Comparison of ENCODE assay signal across 7 mouse cellular contexts in genomic region chr3:122291828-122292227, GRCm38 (mm10). TPM values are rescaled to one million over a fixed set of nuclear protein-coding genes. Genes with fewer than 3 reads are reported as not detected.
DNase-seq lines count a peak whose midpoint lies in the region; ATAC-seq lines count a peak whose summit lies in the region.

No protein-coding gene starts in this region.

- H3K36me3 ChIP-seq in embryonic facial prominence, embryonic 15.5 days: no peaks in the 10 kb centered on the region
- no peaks in the 10 kb centered on the region for H3K36me3 ChIP-seq in hindbrain, embryonic 15.5 days
- H3K36me3 ChIP-seq in macrophage (ENCODE audit: inconsistent target): no peaks in the 10 kb centered on the region

- ATAC-seq in embryonic facial prominence, embryonic 15.5 days (ENCODE audit: insufficient number of reproducible peaks, low FRiP score, low TSS enrichment, low read depth): no peak
- ATAC-seq in hindbrain, embryonic 15.5 days (ENCODE audit: low FRiP score, low read depth): no peak
- ATAC-seq in erythroid progenitor cell, adult 5-6 weeks (replicated peaks; ENCODE audit: low FRiP score, poor library complexity, severe bottlenecking): no peak
- no peak for ATAC-seq in megakaryocyte progenitor cell, adult 5-6 weeks (replicated peaks; ENCODE audit: poor library complexity)

- no peaks in the 10 kb centered on the region for H3K27me3 ChIP-seq in embryonic facial prominence, embryonic 15.5 days
- H3K27me3 ChIP-seq in hindbrain, embryonic 15.5 days: no peaks in the 10 kb centered on the region

- no peaks in the 10 kb centered on the region for H3K79me2 ChIP-seq in macrophage (ENCODE audit: inconsistent target)

- peak overlapping the region; percentile 91 for H3K4me3 ChIP-seq in embryonic facial prominence, embryonic 15.5 days (replicated peaks)
- H3K4me3 ChIP-seq in hindbrain, embryonic 15.5 days: peak overlapping the region; percentile 84
- H3K4me3 ChIP-seq in macrophage (ENCODE audit: inconsistent target): no peak overlapping the region

- no peak overlapping the region for H3K27ac ChIP-seq in embryonic facial prominence, embryonic 15.5 days (replicated peaks)
- H3K27ac ChIP-seq in hindbrain, embryonic 15.5 days (replicated peaks): peak overlapping the region; percentile 99
- peak overlapping the region; percentile 65 for H3K27ac ChIP-seq in macrophage

- H3K9ac ChIP-seq in embryonic facial prominence, embryonic 15.5 days: no peak overlapping the region
- peak overlapping the region; percentile 89; the same call in 1 of the 2 replicates for H3K9ac ChIP-seq in hindbrain, embryonic 15.5 days

- WGBS in embryonic facial prominence, embryonic 15.5 days: 56% methylated on average over 12 of the region's 12 CpGs
- 42% methylated on average over 12 of the region's 12 CpGs for WGBS in hindbrain, embryonic 15.5 days
- 86% methylated on average over 12 of the region's 12 CpGs for WGBS in macrophage (ENCODE audit: missing documents)

- H3K4me1 ChIP-seq in embryonic facial prominence, embryonic 15.5 days: peaks cover 20% of the 10 kb centered on the region
- peaks cover 39% of the 10 kb centered on the region for H3K4me1 ChIP-seq in hindbrain, embryonic 15.5 days (replicated peaks)

- no peaks in the 10 kb centered on the region for H3K9me3 ChIP-seq in embryonic facial prominence, embryonic 15.5 days (replicated peaks)
- H3K9me3 ChIP-seq in hindbrain, embryonic 15.5 days: no peaks in the 10 kb centered on the region

- peak; percentile 82 for DNase-seq in ZHBTc4 (ENCODE audit: low read depth, low spot score)
- DNase-seq in layer of hippocampus, postnatal 36 days: no peak

- H3K4me2 ChIP-seq in embryonic facial prominence, embryonic 15.5 days (replicated peaks): peak overlapping the region; percentile 61
- peak overlapping the region; percentile 84 for H3K4me2 ChIP-seq in hindbrain, embryonic 15.5 days

RNA-seq across cellular contexts. Expression of gene Bcar3, which starts 2.1 kb away (rescaled TPM):
- polyA plus RNA-seq in embryonic facial prominence, embryonic 15.5 days (2015; fragmentation: Nextera tagmentation; extraction: Ambion mirVana): 11.3 and 12.6 TPM in 2 replicates
- polyA plus RNA-seq in hindbrain, embryonic 15.5 days (2015; fragmentation: Nextera tagmentation; extraction: Ambion mirVana): 5.9 and 6.3 TPM in 2 replicates
- total RNA-seq in macrophage (2018; cell fraction: chromatin; rRNA removed): 100 to 1,000 TPM in 2 of 26 experiments, 10 to 100 TPM in 21, 1 to 10 TPM in 3; 4.7 to 142 (median 36.0) TPM
- total RNA-seq in macrophage (2018; cell fraction: cytosol; rRNA removed): 10 to 100 TPM in 13 of 26 experiments, 1 to 10 TPM in 13; 3.0 to 22.1 (median 10.7) TPM
- total RNA-seq in macrophage (2018; cell fraction: nucleus; rRNA removed): 10 to 100 TPM in 21 of 26 experiments, 1 to 10 TPM in 5; 3.0 to 91.9 (median 22.5) TPM
- polyA plus RNA-seq in macrophage (2018): 10.7 to 31.8 TPM (median 14.2 TPM) in 3 replicates
- total RNA-seq in erythroid progenitor cell, adult 5-6 weeks (2015; ENCODE audit: low replicate concordance): 0.72 TPM in 1 of 2 replicates, not detected in the other
- total RNA-seq in erythroid progenitor cell, adult 5-6 weeks (2017; ENCODE audit: low replicate concordance): 2.6 TPM in 1 of 2 replicates, not detected in the other
- total RNA-seq in megakaryocyte progenitor cell, adult 5-6 weeks (2015): 1.0 and 1.6 TPM in 2 replicates
- total RNA-seq in megakaryocyte progenitor cell, adult 5-6 weeks (2017): 1.6 and 5.0 TPM in 2 replicates
- 1 to 10 TPM; 8.0 to 9.1 TPM for total RNA-seq in layer of hippocampus, postnatal 36 days (2021)

RNA-seq across cellular contexts. Expression of gene Dnttip2, which starts 17.6 kb away (rescaled TPM):
- 63.8 and 65.0 TPM in 2 replicates for polyA plus RNA-seq in embryonic facial prominence, embryonic 15.5 days (2015; fragmentation: Nextera tagmentation; extraction: Ambion mirVana)
- 42.2 and 45.2 TPM in 2 replicates for polyA plus RNA-seq in hindbrain, embryonic 15.5 days (2015; fragmentation: Nextera tagmentation; extraction: Ambion mirVana)
- 10 to 100 TPM; 16.9 to 53.6 (median 37.1) TPM for total RNA-seq in macrophage (2018; cell fraction: chromatin; rRNA removed)
- 10 to 100 TPM; 36.9 to 55.2 (median 45.4) TPM for total RNA-seq in macrophage (2018; cell fraction: cytosol; rRNA removed)
- 10 to 100 TPM; 17.4 to 56.9 (median 32.3) TPM for total RNA-seq in macrophage (2018; cell fraction: nucleus; rRNA removed)
- 38.3 to 104 TPM (median 55.9 TPM) in 3 replicates for polyA plus RNA-seq in macrophage (2018)
- 58.7 and 68.3 TPM in 2 replicates for total RNA-seq in erythroid progenitor cell, adult 5-6 weeks (2015; ENCODE audit: low replicate concordance)
- 23.7 and 31.9 TPM in 2 replicates for total RNA-seq in erythroid progenitor cell, adult 5-6 weeks (2017; ENCODE audit: low replicate concordance)
- total RNA-seq in megakaryocyte progenitor cell, adult 5-6 weeks (2015): 148 and 164 TPM in 2 replicates
- total RNA-seq in megakaryocyte progenitor cell, adult 5-6 weeks (2017): 121 and 132 TPM in 2 replicates
- 10 to 100 TPM; 28.1 to 29.9 TPM for total RNA-seq in layer of hippocampus, postnatal 36 days (2021)

RNA-seq across cellular contexts. Expression of gene Gclm, which starts 46.5 kb away (rescaled TPM):
- 68.6 and 74.2 TPM in 2 replicates for polyA plus RNA-seq in embryonic facial prominence, embryonic 15.5 days (2015; fragmentation: Nextera tagmentation; extraction: Ambion mirVana)
- polyA plus RNA-seq in hindbrain, embryonic 15.5 days (2015; fragmentation: Nextera tagmentation; extraction: Ambion mirVana): 50.6 and 59.6 TPM in 2 replicates
- total RNA-seq in macrophage (2018; cell fraction: chromatin; rRNA removed): 10 to 100 TPM in 16 of 26 experiments, 1 to 10 TPM in 10; 2.8 to 24.8 (median 12.1) TPM
- total RNA-seq in macrophage (2018; cell fraction: cytosol; rRNA removed): 10 to 100 TPM; 24.6 to 64.3 (median 39.6) TPM
- 10 to 100 TPM in 18 of 26 experiments, 1 to 10 TPM in 8; 6.8 to 34.7 (median 13.1) TPM for total RNA-seq in macrophage (2018; cell fraction: nucleus; rRNA removed)
- 50.5 to 96.3 TPM (median 94.0 TPM) in 3 replicates for polyA plus RNA-seq in macrophage (2018)
- total RNA-seq in erythroid progenitor cell, adult 5-6 weeks (2015; ENCODE audit: low replicate concordance): 337 and 399 TPM in 2 replicates
- total RNA-seq in erythroid progenitor cell, adult 5-6 weeks (2017; ENCODE audit: low replicate concordance): 336 and 379 TPM in 2 replicates
- 171 and 190 TPM in 2 replicates for total RNA-seq in megakaryocyte progenitor cell, adult 5-6 weeks (2015)
- total RNA-seq in megakaryocyte progenitor cell, adult 5-6 weeks (2017): 37.9 and 44.2 TPM in 2 replicates
- 10 to 100 TPM; 79.2 to 84.4 TPM for total RNA-seq in layer of hippocampus, postnatal 36 days (2021)
